Mouse (Mus musculus) Muller cell, postnatal 12 days (primary cell): ENCODE results near the gene Patj.

Experiments
- DNase-seq: peaks from one replicate; pipeline ENCODE4 v3.0.0-alpha.2; 2015; ENCODE audit errors: inconsistent ontology term

The Patj gene

GRCm38 (mm10) chr4:98653650-98654049, 258.1 kb downstream of the Patj start:
- no peak for DNase-seq

GRCm38 (mm10) chr4:98654419-98654821, 258.8 kb downstream of the Patj start:
- DNase-seq = no peak

- DNase-seq = no peak
Observed at GRCm38 (mm10) chr4:98656759-98657158, 261.2 kb downstream of the Patj start.

- DNase-seq = no peak
Observed at GRCm38 (mm10) chr4:98659032-98659431, 263.4 kb downstream of the Patj start.

GRCm38 (mm10) chr4:98660534-98660933, 264.9 kb downstream of the Patj start:
- DNase-seq = peak; percentile 9

- DNase-seq = no peak
Observed at GRCm38 (mm10) chr4:98665884-98666283, 270.3 kb downstream of the Patj start.

GRCm38 (mm10) chr4:98666451-98666850, 270.9 kb downstream of the Patj start:
- DNase-seq = no peak

GRCm38 (mm10) chr4:98667009-98667408, 271.4 kb downstream of the Patj start:
- DNase-seq = no peak

- no peak for DNase-seq
Observed at GRCm38 (mm10) chr4:98677506-98677905, 281.9 kb downstream of the Patj start.

- no peak for DNase-seq
Observed at GRCm38 (mm10) chr4:98686678-98687267, 291.2 kb downstream of the Patj start.

- DNase-seq = no peak
Observed at GRCm38 (mm10) chr4:98688116-98688515, 292.5 kb downstream of the Patj start.

- no peak for DNase-seq
Observed at GRCm38 (mm10) chr4:98688520-98688919, 292.9 kb downstream of the Patj start.

GRCm38 (mm10) chr4:98689988-98690387, 294.4 kb downstream of the Patj start:
- DNase-seq = no peak

- DNase-seq = no peak
Observed at GRCm38 (mm10) chr4:98693465-98694185, 298.0 kb downstream of the Patj start.

- DNase-seq = no peak
Observed at GRCm38 (mm10) chr4:98697932-98698331, 302.3 kb downstream of the Patj start.

GRCm38 (mm10) chr4:98698921-98699320, 303.3 kb downstream of the Patj start:
- DNase-seq = no peak

GRCm38 (mm10) chr4:98700156-98700555, 304.6 kb downstream of the Patj start:
- DNase-seq = no peak

GRCm38 (mm10) chr4:98702201-98702894, 306.8 kb downstream of the Patj start:
- peak; percentile 56 for DNase-seq

GRCm38 (mm10) chr4:98710891-98711290, 315.3 kb downstream of the Patj start:
- DNase-seq = no peak

GRCm38 (mm10) chr4:98717735-98718546, 322.4 kb downstream of the Patj start:
- peak; percentile 59 for DNase-seq

GRCm38 (mm10) chr4:98718547-98718917, 322.9 kb downstream of the Patj start:
- no peak for DNase-seq

GRCm38 (mm10) chr4:98722454-98722853, 326.9 kb downstream of the Patj start:
- peak; percentile 25 for DNase-seq
